In the genomic region with DNA sequence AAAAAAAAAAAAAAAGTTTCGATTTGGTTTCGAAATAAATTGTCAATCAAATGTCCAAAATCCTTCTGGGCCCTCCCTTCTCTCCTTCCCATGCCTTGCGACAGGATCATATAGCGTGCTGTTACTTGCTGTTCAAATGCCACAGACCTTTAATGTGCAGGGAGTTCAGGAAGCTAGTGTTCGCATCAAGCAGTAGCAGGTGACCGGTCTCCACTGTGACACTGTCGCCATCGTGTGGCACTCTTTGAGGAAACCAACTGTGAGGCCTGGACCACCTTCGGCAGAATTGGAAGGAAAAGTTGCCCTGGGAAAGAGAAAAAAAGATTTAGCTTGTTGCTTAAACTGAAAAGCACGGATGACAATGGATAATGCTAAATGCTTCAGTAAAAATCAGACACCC, we compare ENCODE assay signal across 9 mouse cellular contexts.
DNase-seq lines count a peak whose midpoint lies in the region; ATAC-seq lines count a peak whose summit lies in the region.
"Had no signal": no experiment of that assay in that cellular context is flagged by ENCODE, and none has a peak within 500 bp of the region (broad histone marks: within the 10 kb centered on the region; RNA-seq: fewer than 3 reads in every experiment).

No protein-coding gene starts in this region.

- H3K4me3 ChIP-seq in hindbrain, embryonic 15.5 days = no peak overlapping the region
- H3K4me3 ChIP-seq in limb, embryonic 13.5 days = no peak overlapping the region
- H3K4me3 ChIP-seq: heart, embryonic 15.5 days had no signal

- H3K4me2 ChIP-seq in hindbrain, embryonic 15.5 days = no peak overlapping the region
- H3K4me2 ChIP-seq in limb, embryonic 13.5 days (replicated peaks) = no peak overlapping the region
- H3K4me2 ChIP-seq: heart, embryonic 15.5 days had no signal

- H3K27me3 ChIP-seq in hindbrain, embryonic 15.5 days = 0 out of 2 replicates have a peak, but pooled peaks cover 2% of the 10 kb centered on the region
- H3K27me3 ChIP-seq in limb, embryonic 13.5 days = 0 out of 2 replicates have a peak, but pooled peaks cover 5% of the 10 kb centered on the region
- H3K27me3 ChIP-seq: heart, embryonic 15.5 days had no signal

- H3K36me3 ChIP-seq in hindbrain, embryonic 15.5 days = no peaks in the 10 kb centered on the region
- no peaks in the 10 kb centered on the region for H3K36me3 ChIP-seq in limb, embryonic 13.5 days
- H3K36me3 ChIP-seq: heart, embryonic 15.5 days had no signal

- WGBS in hindbrain, embryonic 15.5 days = 24% methylated on average over 10 of the region's 10 CpGs
- 25% methylated on average over 10 of the region's 10 CpGs for WGBS in limb, embryonic 13.5 days

- H3K27ac ChIP-seq in hindbrain, embryonic 15.5 days (replicated peaks) = no peak overlapping the region
- no peak overlapping the region for H3K27ac ChIP-seq in limb, embryonic 13.5 days
- H3K27ac ChIP-seq: heart, embryonic 15.5 days had no signal

- DNase-seq in cerebellum, adult 18-20 months = peak; percentile 8 to 10
- no peak for DNase-seq in cerebellum, adult 11-12 months
- peak; percentile 28 for DNase-seq in 416B (ENCODE audit: low read depth)
- peak; percentile 52 for DNase-seq in embryo, embryonic 9.5 days (ENCODE audit: extremely low spot score)
- peak; percentile 31 for DNase-seq in retina, postnatal 7 days (ENCODE audit: low read depth, low spot score)

- H3K9me3 ChIP-seq in hindbrain, embryonic 15.5 days = no peaks in the 10 kb centered on the region
- H3K9me3 ChIP-seq in limb, embryonic 13.5 days = no peaks in the 10 kb centered on the region
- H3K9me3 ChIP-seq: heart, embryonic 15.5 days had no signal

- ATAC-seq in hindbrain, embryonic 15.5 days (ENCODE audit: low FRiP score, low read depth) = peak; percentile 86; the same call in 1 of the 2 replicates
- peak; percentile 57; the same call in 1 of the 2 replicates for ATAC-seq in limb, embryonic 13.5 days (ENCODE audit: low FRiP score, low read depth)
- no peak for ATAC-seq in monocyte, adult 5-6 weeks (replicated peaks; ENCODE audit: insufficient number of reproducible peaks, low FRiP score, low TSS enrichment, poor library complexity, severe bottlenecking)

- no peaks in the 10 kb centered on the region for H3K4me1 ChIP-seq in hindbrain, embryonic 15.5 days (replicated peaks)
- H3K4me1 ChIP-seq in limb, embryonic 13.5 days = no peaks in the 10 kb centered on the region
- H3K4me1 ChIP-seq: heart, embryonic 15.5 days had no signal

- no peak overlapping the region for H3K9ac ChIP-seq in hindbrain, embryonic 15.5 days
- H3K9ac ChIP-seq in limb, embryonic 13.5 days = no peak overlapping the region
- H3K9ac ChIP-seq: heart, embryonic 15.5 days had no signal
